Mouse (Mus musculus) thymus, postnatal 25 days (tissue): ENCODE measurements around the gene Kcnf1.

ENCODE experiments used
- DNase-seq: peaks from one replicate; pipeline ENCODE4 v3.0.0; 2022

The Kcnf1 gene

GRCm38 (mm10) chr12:17176757-17177092, at the start of gene Kcnf1:
TSS of gene Kcnf1 (minus strand) at chr12:17176888.
- DNase-seq: no peak

- no peak for DNase-seq
Measured at GRCm38 (mm10) chr12:17225012-17225411, 48.3 kb upstream of the Kcnf1 start.

DNA sequence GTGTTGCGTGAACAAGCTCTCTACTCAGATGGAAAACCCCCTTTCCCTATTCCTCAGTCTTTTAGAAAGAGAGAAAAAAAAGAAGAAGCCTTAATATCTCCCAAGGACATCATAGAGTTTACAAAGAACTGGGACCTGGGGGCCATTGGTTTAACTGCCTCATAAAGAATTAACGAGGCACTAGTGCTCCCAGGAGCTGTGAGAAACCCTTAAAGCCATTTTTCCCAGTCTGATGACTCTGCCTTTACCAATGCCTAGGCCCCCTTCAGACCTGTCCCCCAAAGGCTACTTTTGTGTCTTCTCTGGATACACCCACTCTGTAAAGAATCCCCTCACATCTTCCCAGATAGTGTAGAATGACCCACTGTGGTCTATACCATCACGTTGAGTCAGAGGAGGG, 46.4 kb upstream of the Kcnf1 start:
- no peak for DNase-seq

DNA sequence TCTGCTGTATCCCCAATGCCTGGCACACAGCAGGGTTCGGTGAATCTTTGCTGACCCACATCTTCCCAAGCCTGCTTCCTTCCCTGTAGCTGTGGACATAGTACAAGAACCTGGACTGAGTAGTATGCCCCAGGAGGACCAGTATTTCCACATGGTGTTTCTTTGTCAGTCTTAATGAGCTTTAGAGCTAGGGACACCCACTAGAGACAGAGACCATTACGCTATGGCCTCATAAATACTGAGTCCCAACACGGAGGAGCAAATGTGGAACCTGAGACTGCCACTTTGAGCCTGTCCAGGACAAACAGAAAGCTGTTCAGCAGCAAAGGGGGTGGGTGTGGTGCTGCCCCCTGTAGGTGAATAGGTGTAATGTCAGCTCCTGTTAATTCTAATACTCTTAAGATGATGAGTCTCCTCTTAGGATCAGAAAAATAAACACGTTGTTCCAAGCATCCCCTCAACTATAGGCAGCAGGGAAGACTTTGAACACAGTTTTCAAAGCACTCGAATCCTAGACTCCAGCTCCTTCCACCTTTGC, 45.3 kb upstream of the Kcnf1 start:
- DNase-seq: peak; percentile 18

DNA sequence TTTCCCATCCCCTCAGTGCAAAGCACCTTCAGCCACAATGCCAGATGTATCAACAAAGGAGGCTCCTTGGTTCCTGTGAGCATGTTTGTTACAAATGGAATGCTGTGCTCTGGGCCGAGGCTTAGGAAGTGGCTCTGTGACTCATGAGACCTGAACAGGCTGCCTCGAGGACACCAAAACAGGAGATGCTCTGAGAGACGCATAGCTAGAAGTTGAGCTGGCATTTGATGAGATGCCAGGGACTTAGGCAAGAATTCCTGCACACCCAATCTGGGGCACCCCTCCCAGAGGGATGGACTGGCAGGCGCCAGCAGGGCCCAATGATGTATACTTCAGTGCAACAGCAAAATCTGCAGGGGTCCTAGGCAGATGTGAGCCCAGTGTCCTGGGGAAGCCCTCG, 43.9 kb upstream of the Kcnf1 start:
- DNase-seq: no peak

DNA sequence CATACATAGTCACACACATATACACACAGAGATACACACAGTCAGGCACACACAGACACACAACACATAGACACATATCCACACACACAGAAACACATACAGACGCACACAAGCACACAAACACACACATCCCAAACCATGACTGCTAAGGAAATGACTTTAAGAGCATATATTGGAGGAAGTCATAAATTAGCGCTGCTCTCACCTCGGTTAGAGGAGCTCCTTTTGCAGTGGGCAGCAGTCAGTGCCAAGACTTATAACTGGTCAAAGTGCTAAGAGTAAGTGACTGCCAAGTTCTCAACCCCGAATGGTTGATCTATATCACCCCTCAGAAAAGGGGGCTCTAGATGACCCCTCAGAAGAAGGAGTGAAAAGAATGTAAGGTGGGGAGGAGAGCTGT, 42.4 kb upstream of the Kcnf1 start:
- DNase-seq: no peak

DNA sequence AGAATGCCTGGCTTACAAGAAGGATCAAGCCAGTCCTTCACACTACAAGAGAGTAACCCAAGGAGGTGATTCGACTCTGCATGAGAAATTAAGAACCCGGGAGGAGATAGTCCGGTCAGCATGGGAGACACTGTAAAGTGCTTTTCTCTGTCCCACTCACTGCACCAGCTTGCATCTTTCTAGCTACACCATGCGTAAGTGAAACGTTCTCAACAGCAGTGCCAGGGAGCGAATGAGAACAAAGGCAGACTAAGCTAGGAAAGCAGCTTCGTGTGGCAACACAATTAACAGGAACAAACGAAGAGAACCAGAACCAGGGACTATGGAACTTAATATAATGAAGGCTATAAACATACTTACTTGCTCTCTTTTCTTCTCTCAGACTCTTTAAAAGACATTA, 41.7 kb upstream of the Kcnf1 start:
- DNase-seq: no peak

- no peak for DNase-seq
Measured at GRCm38 (mm10) chr12:17215751-17216150, 39.1 kb upstream of the Kcnf1 start.

- no peak for DNase-seq
Measured at GRCm38 (mm10) chr12:17202492-17203322, 26.0 kb upstream of the Kcnf1 start.

DNA sequence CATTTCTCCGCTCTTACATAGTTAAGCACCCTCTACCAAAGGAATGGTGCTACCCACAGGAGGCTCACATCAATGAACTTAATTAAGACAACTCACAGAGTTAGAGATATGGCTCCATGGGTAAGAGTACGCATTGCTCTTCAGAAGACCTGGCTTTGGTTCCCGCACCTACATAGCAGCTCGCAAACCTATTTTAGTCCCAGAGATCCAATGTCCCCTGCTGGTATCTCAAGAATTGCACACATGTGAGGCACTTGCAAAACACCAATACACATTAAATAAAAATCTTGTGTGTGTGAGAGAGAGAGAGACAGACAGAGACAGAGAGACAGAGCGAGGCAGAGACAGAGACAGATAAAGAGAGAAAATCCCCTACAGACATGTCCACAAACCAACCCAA, 21.9 kb upstream of the Kcnf1 start:
- no peak for DNase-seq

DNA sequence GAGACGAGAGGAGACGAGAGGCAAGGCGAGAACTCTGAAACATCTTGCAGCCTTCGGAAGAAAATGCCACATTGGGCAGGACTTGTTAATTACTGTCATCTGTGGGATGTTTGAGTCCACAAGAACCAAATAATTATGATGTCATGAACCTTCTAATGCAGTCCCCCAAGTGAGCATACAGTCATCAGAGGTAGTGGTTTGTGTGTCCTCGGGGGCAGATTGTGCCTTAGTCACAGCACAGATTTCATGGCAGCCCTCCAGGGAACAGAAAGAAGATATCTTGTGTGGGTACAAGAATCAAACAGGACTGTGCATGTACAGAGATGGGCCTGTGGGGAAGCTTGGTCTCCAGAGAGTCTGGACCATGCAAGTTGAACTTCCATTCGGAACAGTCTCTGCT, 17.5 kb upstream of the Kcnf1 start:
- DNase-seq: no peak

- DNase-seq: no peak
Measured at GRCm38 (mm10) chr12:17193311-17193710, 16.6 kb upstream of the Kcnf1 start.

- no peak for DNase-seq
Measured at GRCm38 (mm10) chr12:17192887-17193286, 16.2 kb upstream of the Kcnf1 start.

DNA sequence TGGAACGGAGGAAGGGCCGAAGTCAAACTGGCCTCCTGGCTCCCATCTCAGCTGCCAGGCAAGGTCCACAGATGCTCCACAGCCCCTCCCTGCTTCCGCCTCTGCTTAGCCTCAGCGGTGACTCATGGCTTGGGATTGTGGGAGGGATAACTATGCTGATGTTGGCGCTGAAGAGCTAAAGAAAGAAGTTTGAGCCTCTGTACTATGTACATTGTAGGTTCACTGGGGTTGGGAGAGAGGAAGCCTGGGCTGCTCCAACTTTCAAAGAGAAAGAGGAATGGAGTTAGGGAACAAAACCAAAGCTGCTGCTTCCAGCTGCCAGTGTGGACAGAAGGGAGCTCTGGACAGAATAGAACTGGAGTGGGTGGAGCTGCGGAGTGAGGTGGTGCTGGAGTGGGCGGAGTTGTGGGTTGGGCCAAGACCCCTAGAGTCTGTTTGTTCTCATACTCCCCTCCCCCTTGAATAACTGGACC, 7.7 kb upstream of the Kcnf1 start:
- no peak for DNase-seq

GRCm38 (mm10) chr12:17183788-17184187, 7.1 kb upstream of the Kcnf1 start:
- DNase-seq: no peak

DNA sequence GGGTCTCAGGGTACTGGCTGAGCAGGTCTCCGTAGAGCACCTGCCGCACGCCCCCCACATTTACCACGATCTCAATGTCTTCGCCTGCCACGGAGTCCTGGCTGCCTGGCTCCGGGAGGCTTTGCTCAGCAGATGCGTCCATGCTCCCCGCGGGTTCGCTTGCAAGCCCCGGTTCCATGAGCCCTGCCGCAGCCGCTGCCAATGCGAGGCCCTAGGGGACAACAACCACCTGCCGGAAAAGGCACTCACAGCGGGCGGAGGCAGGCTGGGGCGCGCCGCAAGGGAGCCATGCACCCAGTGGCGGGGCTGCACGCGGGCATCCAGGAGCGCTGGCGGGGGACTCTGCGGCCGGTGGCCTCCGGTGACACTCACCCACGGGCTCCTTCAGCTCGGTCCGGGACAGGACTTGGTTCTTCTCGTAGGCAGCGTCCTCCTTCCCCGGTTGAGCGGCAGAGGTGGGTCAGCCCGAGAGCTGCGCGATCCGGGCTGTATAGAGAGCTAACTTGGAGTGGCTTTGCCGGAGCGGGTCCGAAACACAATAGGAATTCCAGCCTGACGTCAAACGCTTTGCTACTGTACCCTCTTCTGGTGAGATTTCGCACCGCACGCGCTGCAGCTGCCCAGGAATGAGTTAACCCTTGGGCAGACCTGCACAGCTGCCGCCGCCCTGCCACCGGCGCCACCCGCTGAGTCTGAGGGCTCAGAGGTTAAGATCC, 489 bp downstream of the Kcnf1 start:
- DNase-seq: peak; percentile 21

- DNase-seq: no peak
Measured at GRCm38 (mm10) chr12:17175531-17175951, 1.1 kb downstream of the Kcnf1 start.

DNA sequence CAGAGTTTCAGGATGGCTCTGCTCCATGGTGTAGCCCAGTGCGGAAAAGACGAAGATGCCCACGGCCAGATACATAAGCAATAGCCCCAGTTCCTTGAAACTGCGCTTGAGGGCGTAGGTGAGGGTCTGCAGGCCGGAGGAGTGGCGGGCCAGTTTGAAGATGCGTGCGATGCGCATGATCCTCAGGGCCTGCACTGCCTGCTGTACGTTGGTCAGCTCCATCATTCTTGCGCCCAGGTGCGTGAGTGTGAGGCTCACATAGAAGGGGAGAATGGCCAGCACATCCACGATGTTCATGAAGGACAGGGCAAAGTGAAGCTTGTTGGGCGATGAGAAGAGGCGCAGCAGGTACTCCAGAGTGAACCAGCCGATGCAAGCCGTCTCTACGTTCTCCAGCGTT, 1.6 kb downstream of the Kcnf1 start:
- DNase-seq: no peak

- DNase-seq: no peak
Measured at GRCm38 (mm10) chr12:17174134-17174893, 2.4 kb downstream of the Kcnf1 start.

GRCm38 (mm10) chr12:17170406-17170805, 6.3 kb downstream of the Kcnf1 start:
- no peak for DNase-seq

GRCm38 (mm10) chr12:17166116-17166515, 10.6 kb downstream of the Kcnf1 start:
- DNase-seq: no peak

- DNase-seq: no peak
Measured at GRCm38 (mm10) chr12:17163996-17164395, 12.7 kb downstream of the Kcnf1 start.

- no peak for DNase-seq
Measured at GRCm38 (mm10) chr12:17159549-17159948, 17.1 kb downstream of the Kcnf1 start.
